Mouse (Mus musculus) hindbrain, embryonic 16.5 days (tissue): ENCODE data around the gene Cox6b1. TPM values are rescaled to one million over a fixed set of nuclear protein-coding genes. Genes with fewer than 3 reads are reported as not detected.

Experiments
- ATAC-seq: fragments of 200-750 bp; cut with Nextera tagmentation; 2 replicates; pipeline ENCODE4 v1.8.0; 2017; ENCODE audit warnings: moderate TSS enrichment, moderate library complexity
- H3K27ac ChIP-seq: fragments of 300-500 bp; sonication (generic); 2 replicates; pipeline ENCODE4 v1.5.1; 2014; ENCODE audit warnings: low read depth, mild to moderate bottlenecking, control low read depth, low read length, moderate library complexity
- H3K27me3 ChIP-seq: fragments of 300-500 bp; sonication (generic); replicated peaks from 2 replicates; pipeline ENCODE4 v1.6.1; 2014; ENCODE audit warnings: low read length; ENCODE audit not compliant: control insufficient read depth, insufficient read depth
- H3K36me3 ChIP-seq: fragments of 300-500 bp; sonication (generic); 2 replicates; pipeline ENCODE4 v1.6.1; 2014; ENCODE audit warnings: mild to moderate bottlenecking, low read length, moderate library complexity, mixed read lengths; ENCODE audit not compliant: control insufficient read depth, insufficient read depth
- H3K4me1 ChIP-seq: fragments of 300-500 bp; sonication (generic); 2 replicates; pipeline ENCODE4 v1.6.1; 2014; ENCODE audit warnings: low read depth, low read length; ENCODE audit not compliant: control insufficient read depth, insufficient read depth
- H3K4me2 ChIP-seq: fragments of 300-500 bp; sonication (generic); 2 replicates; pipeline ENCODE4 v1.6.1; 2014; ENCODE audit warnings: mild to moderate bottlenecking, low read length, control low read depth, moderate library complexity
- H3K4me3 ChIP-seq: fragments of 300-500 bp; sonication (generic); 2 replicates; pipeline ENCODE4 v1.5.1; 2014; ENCODE audit warnings: mild to moderate bottlenecking, low read length, control low read depth, moderate library complexity
- H3K9ac ChIP-seq: fragments of 300-500 bp; sonication (generic); 2 replicates; pipeline ENCODE4 v1.6.1; 2014; ENCODE audit warnings: low read depth, mild to moderate bottlenecking, control low read depth, low read length, moderate library complexity
- H3K9me3 ChIP-seq: fragments of 300-500 bp; sonication (generic); 2 replicates; pipeline ENCODE4 v1.6.1; 2014; ENCODE audit warnings: mild to moderate bottlenecking, low read length, moderate library complexity; ENCODE audit not compliant: control insufficient read depth
- WGBS: fragments of 180-500 bp; shearing (Covaris S2); extraction: QIAGEN DNeasy Blood & Tissue Kit; methylation state at CpG from one replicate; pipeline ENCODE4 v1.1.7; 2014; 5-methylcytosine and 5-hydroxymethylcytosine counted together
- microRNA-seq: library from miRNA; unstranded; fragments of <30 nt; microRNA quantifications from one replicate; pipeline ENCODE4, GENCODE M21; 2017
- polyA plus RNA-seq: library from polyadenylated mRNA; unstranded; fragments of >200 nt; fragmentation: Nextera tagmentation; extraction: Ambion mirVana; gene quantifications from 2 replicates; pipeline ENCODE4 v1.2.1, GENCODE M21; 2015

Cox6b1 gene
- polyA plus RNA-seq, 1 experiment from 2014 or later: 1,310 TPM

DNA sequence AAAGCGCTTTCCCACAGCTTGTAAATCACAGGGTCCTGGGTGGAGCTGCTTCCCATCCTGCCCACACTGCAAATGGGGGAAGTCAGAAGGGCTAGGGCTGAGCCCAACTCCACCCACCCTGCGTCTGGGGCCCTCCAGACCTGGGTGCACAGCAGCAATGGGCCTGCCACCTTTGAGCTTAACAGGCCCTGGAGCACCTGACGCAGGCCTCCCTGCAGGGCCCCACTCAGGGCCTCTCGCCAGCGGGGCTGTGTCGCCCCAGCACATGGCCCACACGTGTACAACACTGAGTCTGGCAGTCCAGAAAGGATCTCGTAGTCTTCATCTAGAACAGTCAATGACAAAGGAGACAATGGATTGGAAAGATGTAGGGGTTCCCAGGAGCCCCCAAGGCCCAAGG, 46.0 kb downstream of the Cox6b1 start:
- no peaks in the 10 kb centered on the region for H3K4me1 ChIP-seq
- peaks cover 84% of the 10 kb centered on the region for H3K36me3 ChIP-seq
- H3K4me2 ChIP-seq: no peak overlapping the region
- H3K4me3 ChIP-seq: no peak overlapping the region
- no peak overlapping the region for H3K27ac ChIP-seq
- H3K9ac ChIP-seq: no peak overlapping the region
- WGBS: 94% methylated on average over 8 of the region's 8 CpGs
- H3K27me3 ChIP-seq: no peaks in the 10 kb centered on the region
- no peak for ATAC-seq
- no peaks in the 10 kb centered on the region for H3K9me3 ChIP-seq

DNA sequence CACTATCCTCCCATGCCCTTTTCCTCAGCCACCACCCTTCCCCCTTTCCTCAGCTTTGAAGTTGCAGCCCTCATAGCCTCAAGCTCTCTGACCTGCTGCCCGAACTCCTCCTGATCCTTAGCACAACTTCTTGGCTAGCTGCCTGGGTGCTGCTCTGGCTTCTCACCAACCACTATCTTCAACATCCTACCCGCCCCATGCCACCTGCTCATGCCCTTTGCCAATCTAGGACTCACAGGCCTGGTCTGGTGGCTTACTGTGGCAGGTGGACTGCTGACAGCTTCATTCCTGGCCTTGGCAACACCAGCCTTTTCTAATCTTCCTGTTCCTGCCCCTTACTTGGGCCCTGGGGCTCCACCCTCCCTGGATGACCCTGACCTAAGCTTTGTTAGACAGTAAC, 53.0 kb downstream of the Cox6b1 start:
- peaks cover 82% of the 10 kb centered on the region for H3K36me3 ChIP-seq
- WGBS: 73% methylated on average over 2 of the region's 2 CpGs
- H3K4me2 ChIP-seq: no peak overlapping the region
- H3K9ac ChIP-seq: no peak overlapping the region
- ATAC-seq: no peak
- H3K4me1 ChIP-seq: no peaks in the 10 kb centered on the region
- no peak overlapping the region for H3K4me3 ChIP-seq
- no peak overlapping the region for H3K27ac ChIP-seq
- H3K9me3 ChIP-seq: no peaks in the 10 kb centered on the region
- no peaks in the 10 kb centered on the region for H3K27me3 ChIP-seq

DNA sequence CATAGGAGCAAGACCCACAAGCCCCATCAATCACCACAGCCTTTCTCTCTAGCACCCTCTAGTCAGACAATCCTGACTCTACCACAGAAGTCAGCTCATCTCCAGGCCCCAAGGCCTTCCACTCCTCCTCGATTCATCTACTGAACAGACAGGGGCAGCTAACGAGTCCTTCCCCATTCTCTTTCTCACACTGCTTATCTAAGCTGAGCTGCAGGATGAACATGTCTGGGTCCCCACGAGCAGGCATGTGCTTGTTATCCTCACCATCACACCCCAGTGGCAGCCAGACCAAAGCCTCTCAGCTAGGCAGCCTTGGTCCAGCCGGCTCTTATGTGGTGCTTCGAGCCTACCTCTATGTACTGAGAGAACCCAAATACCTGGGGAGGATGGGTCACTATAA, 53.6 kb downstream of the Cox6b1 start:
- no peak for ATAC-seq
- 89% methylated on average over 4 of the region's 5 CpGs for WGBS
- H3K36me3 ChIP-seq: peaks cover 80% of the 10 kb centered on the region

DNA sequence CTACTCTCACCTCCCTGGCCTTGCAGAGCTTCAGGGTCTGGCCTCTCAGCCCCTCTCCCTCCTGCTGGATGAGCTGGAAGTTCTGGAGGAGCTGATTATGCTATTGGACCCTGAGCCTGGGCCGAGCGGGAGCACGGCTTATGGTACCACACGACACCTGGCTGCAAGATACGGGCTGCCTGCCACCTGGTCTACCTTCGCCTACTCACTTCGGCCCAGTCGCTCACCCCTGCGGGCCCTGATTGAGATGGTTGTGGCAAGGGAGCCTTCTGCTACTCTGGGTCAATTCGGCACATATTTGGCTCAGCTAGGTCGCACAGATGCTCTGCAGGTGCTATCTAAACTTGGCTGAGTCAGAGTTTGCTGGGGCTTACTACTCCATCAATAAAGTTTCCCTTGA, 58.4 kb downstream of the Cox6b1 start:
- H3K9me3 ChIP-seq: no peaks in the 10 kb centered on the region
- no peak overlapping the region for H3K9ac ChIP-seq
- WGBS: 90% methylated on average over 11 of the region's 11 CpGs
- H3K4me3 ChIP-seq: no peak overlapping the region
- no peak for ATAC-seq
- H3K4me2 ChIP-seq: no peak overlapping the region
- no peaks in the 10 kb centered on the region for H3K27me3 ChIP-seq
- H3K4me1 ChIP-seq: peaks cover 7% of the 10 kb centered on the region
- H3K36me3 ChIP-seq: peaks cover 43% of the 10 kb centered on the region
- no peak overlapping the region for H3K27ac ChIP-seq

More for the DNA sequence above, 53.6 kb downstream of the Cox6b1 start:
- H3K9me3 ChIP-seq: no peaks in the 10 kb centered on the region
- no peaks in the 10 kb centered on the region for H3K4me1 ChIP-seq
- H3K4me2 ChIP-seq: no peak overlapping the region
- H3K4me3 ChIP-seq: no peak overlapping the region
- no peaks in the 10 kb centered on the region for H3K27me3 ChIP-seq
- no peak overlapping the region for H3K9ac ChIP-seq
- no peak overlapping the region for H3K27ac ChIP-seq

Small RNA genes lying within 50 kb of the gene (microRNA-seq; reads per million reads assigned to microRNA genes)
- gene Mir3569: 1.2 reads per million

Other genes starting within 250 kb of the Cox6b1 start
- 29.7 and 31.5 TPM in 2 replicates for gene Tyrobp, start 212.4 kb downstream of the Cox6b1 start, polyA plus RNA-seq
- 0.95 and 0.97 TPM in 2 replicates for gene Hcst, start 206.3 kb downstream of the Cox6b1 start, polyA plus RNA-seq
- 2.5 and 2.9 TPM in 2 replicates for gene Nfkbid, start 204.4 kb downstream of the Cox6b1 start, polyA plus RNA-seq
- gene Aplp1, start 180.6 kb downstream of the Cox6b1 start, polyA plus RNA-seq: 742 and 752 TPM in 2 replicates
- gene Kirrel2, start 168.5 kb downstream of the Cox6b1 start, polyA plus RNA-seq: 3.0 and 4.2 TPM in 2 replicates
- gene Nphs1, start 167.8 kb downstream of the Cox6b1 start, polyA plus RNA-seq: 0.98 and 1.7 TPM in 2 replicates
- not detected in 2 replicates for gene Prodh2, start 132.5 kb downstream of the Cox6b1 start, polyA plus RNA-seq
- 94.8 and 134 TPM in 2 replicates for gene Arhgap33, start 91.1 kb downstream of the Cox6b1 start, polyA plus RNA-seq
- 14.2 TPM in 2 replicates for gene Hspb6, start 74.0 kb downstream of the Cox6b1 start, polyA plus RNA-seq
- 6.8 and 7.5 TPM in 2 replicates for gene Proser3, start 73.9 kb downstream of the Cox6b1 start, polyA plus RNA-seq
- 51.0 and 58.7 TPM in 2 replicates for gene Lin37, start 66.3 kb downstream of the Cox6b1 start, polyA plus RNA-seq
- 86.8 and 96.9 TPM in 2 replicates for gene U2af1l4, start 62.9 kb downstream of the Cox6b1 start, polyA plus RNA-seq
- 13.7 and 17.4 TPM in 2 replicates for gene Gm49396, start 62.8 kb downstream of the Cox6b1 start, polyA plus RNA-seq
- 121 and 132 TPM in 2 replicates for gene Psenen, start 62.5 kb downstream of the Cox6b1 start, polyA plus RNA-seq
- gene Igflr1, start 60.7 kb downstream of the Cox6b1 start, polyA plus RNA-seq: 4.0 and 6.8 TPM in 2 replicates
- 8.1 and 9.3 TPM in 2 replicates for gene Kmt2b, start 37.4 kb downstream of the Cox6b1 start, polyA plus RNA-seq
- 0.11 and 0.21 TPM in 2 replicates for gene Zbtb32, start 27.2 kb downstream of the Cox6b1 start, polyA plus RNA-seq
- 0.70 and 0.72 TPM in 2 replicates for gene Upk1a, start 13.3 kb downstream of the Cox6b1 start, polyA plus RNA-seq
- gene Etv2, start 9.7 kb upstream of the Cox6b1 start, polyA plus RNA-seq: not detected in 2 replicates
- gene Rbm42, start 24.2 kb upstream of the Cox6b1 start, polyA plus RNA-seq: 125 and 128 TPM in 2 replicates
- gene Haus5, start 38.8 kb upstream of the Cox6b1 start, polyA plus RNA-seq: 25.7 and 28.8 TPM in 2 replicates
- not detected in 2 replicates for gene Pmis2, start 45.5 kb upstream of the Cox6b1 start, polyA plus RNA-seq
- not detected in 2 replicates for gene 2200002J24Rik, start 72.8 kb upstream of the Cox6b1 start, polyA plus RNA-seq
- 3.0 and 3.7 TPM in 2 replicates for gene Atp4a, start 86.1 kb upstream of the Cox6b1 start, polyA plus RNA-seq
- gene Tmem147, start 103.4 kb upstream of the Cox6b1 start, polyA plus RNA-seq: 278 and 301 TPM in 2 replicates
- 0.82 and 1.1 TPM in 2 replicates for gene Gapdhs, start 117.5 kb upstream of the Cox6b1 start, polyA plus RNA-seq
- 0.98 and 1.0 TPM in 2 replicates for gene Sbsn, start 125.3 kb upstream of the Cox6b1 start, polyA plus RNA-seq
- gene Dmkn, start 137.6 kb upstream of the Cox6b1 start, polyA plus RNA-seq: 1.8 and 2.2 TPM in 2 replicates
- 0.38 TPM in 1 of 2 replicates, not detected in the other for gene Krtdap, start 161.7 kb upstream of the Cox6b1 start, polyA plus RNA-seq
- gene Ffar2, start 197.6 kb upstream of the Cox6b1 start, polyA plus RNA-seq: 0.10 and 0.25 TPM in 2 replicates
- 0.09 and 0.21 TPM in 2 replicates for gene Ffar3, start 230.0 kb upstream of the Cox6b1 start, polyA plus RNA-seq
- gene Ffar1, start 235.4 kb upstream of the Cox6b1 start, polyA plus RNA-seq: 0.06 TPM in 1 of 2 replicates, not detected in the other